Mouse (Mus musculus) left cerebral cortex, postnatal 10 days (tissue): ENCODE data around the gene Exph5. TPM values are rescaled to one million over a fixed set of nuclear protein-coding genes. Genes with fewer than 3 reads are reported as not detected.

Experiments used
- DNase-seq, 2 experiments: peaks; one replicate each; pipeline ENCODE4 v3.0.0; 2021 to 2022; ENCODE audit warnings: low spot score in 2 of 2, mixed read lengths in 1 of 2; ENCODE audit errors: extremely low spot score in 1 of 2
- intact Hi-C: fragments of 180-260 bp; cut with DNase I; formaldehyde crosslinking; loops from one replicate; pipeline ENCODE4 v1.15.1; 2025
- total RNA-seq, 2 experiments: library from RNA; stranded (reverse); gene quantifications; 2 replicates each; pipeline ENCODE4 v1.2.3; 2021

Exph5 gene
- total RNA-seq, 2 experiments from 2014 or later, result 6.6 to 7.9 TPM

GRCm38 (mm10) chr9:53346402-53346801 is 44.9 kb downstream of the Exph5 start:
- DNase-seq, result no peak
- intact Hi-C loops, result no loop called here

- intact Hi-C loops, result no loop called here
- no peak for DNase-seq
Measured at GRCm38 (mm10) chr9:53349211-53349610, 47.7 kb downstream of the Exph5 start.

GRCm38 (mm10) chr9:53350331-53350730 is 48.9 kb downstream of the Exph5 start:
- intact Hi-C loops, result no loop called here
- no peak for DNase-seq

- no peak for DNase-seq
Measured at GRCm38 (mm10) chr9:53351899-53352298, 50.4 kb downstream of the Exph5 start.

GRCm38 (mm10) chr9:53353161-53353560 is 51.7 kb downstream of the Exph5 start:
- no peak for DNase-seq
- intact Hi-C loops, result no loop called here

More at GRCm38 (mm10) chr9:53351899-53352298, 50.4 kb downstream of the Exph5 start:
- intact Hi-C loops, result no loop called here

GRCm38 (mm10) chr9:53356219-53357155 is 55.0 kb downstream of the Exph5 start:
- DNase-seq, result no peak
- intact Hi-C loops, result no loop called here

GRCm38 (mm10) chr9:53371339-53371738 is 69.9 kb downstream of the Exph5 start:
- no peak for DNase-seq
- intact Hi-C loops, result no loop called here

- no peak for DNase-seq
- intact Hi-C loops, result no loop called here
Measured at GRCm38 (mm10) chr9:53375907-53376306, 74.4 kb downstream of the Exph5 start.

- intact Hi-C loops, result no loop called here
- DNase-seq, result no peak
Measured at GRCm38 (mm10) chr9:53376820-53377219, 75.3 kb downstream of the Exph5 start.

- no peak for DNase-seq
- intact Hi-C loops, result no loop called here
Measured at GRCm38 (mm10) chr9:53377597-53377996, 76.1 kb downstream of the Exph5 start.

GRCm38 (mm10) chr9:53378171-53378570 is 76.7 kb downstream of the Exph5 start:
- DNase-seq, result no peak
- intact Hi-C loops, result no loop called here

GRCm38 (mm10) chr9:53380595-53380994 is 79.1 kb downstream of the Exph5 start:
- no peak for DNase-seq
- intact Hi-C loops, result no loop called here

GRCm38 (mm10) chr9:53381113-53381615 is 79.7 kb downstream of the Exph5 start:
- intact Hi-C loops, result no loop called here
- no peak for DNase-seq

- intact Hi-C loops, result no loop called here
- DNase-seq, result peak; percentile 87 to 89
Measured at GRCm38 (mm10) chr9:53383951-53384866, 82.7 kb downstream of the Exph5 start, which contains the start of gene Kdelc2. Gene Kdelc2 (plus strand): TSS chr9:53384025.

- DNase-seq, result peak in 1 of 2 experiments; percentile 30
- intact Hi-C loops, result no loop called here
Measured at GRCm38 (mm10) chr9:53384873-53385272, 83.4 kb downstream of the Exph5 start.

- intact Hi-C loops, result no loop called here
- DNase-seq, result no peak
Measured at GRCm38 (mm10) chr9:53387431-53387830, 86.0 kb downstream of the Exph5 start.

GRCm38 (mm10) chr9:53389109-53389508 is 87.6 kb downstream of the Exph5 start:
- no peak for DNase-seq
- intact Hi-C loops, result no loop called here

- intact Hi-C loops, result no loop called here
- DNase-seq, result no peak
Measured at GRCm38 (mm10) chr9:53390136-53390535, 88.7 kb downstream of the Exph5 start.

- intact Hi-C loops, result loop anchor here (2.0 kb wide), 1 partner anchor 143 kb away; no protein-coding TSS in a partner anchor
- no peak for DNase-seq
Measured at GRCm38 (mm10) chr9:53397685-53398387, 96.4 kb downstream of the Exph5 start.
